Mouse (Mus musculus): Measurements from ENCODE around the gene Acadm.

The Acadm gene

GRCm38 (mm10) chr3:153944335-153944990, at the start of gene Acadm:
Acadm (minus strand) TSS chr3:153944632.
- DNase-seq (ENCODE audit: low spot score in 2 of 2): peak; percentile 95 to 99

GRCm38 (mm10) chr3:153984428-153985340, 40.3 kb upstream of the Acadm start:
- DNase-seq (ENCODE audit: low spot score in 2 of 2): no peak

GRCm38 (mm10) chr3:153980611-153981010, 36.2 kb upstream of the Acadm start:
- no peak for DNase-seq (ENCODE audit: low spot score in 2 of 2)

GRCm38 (mm10) chr3:153975791-153976190, 31.4 kb upstream of the Acadm start:
- no peak for DNase-seq (ENCODE audit: low spot score in 2 of 2)

- no peak for DNase-seq (ENCODE audit: low spot score in 2 of 2)
Observed at GRCm38 (mm10) chr3:153975060-153975459, 30.6 kb upstream of the Acadm start.

- DNase-seq (ENCODE audit: low spot score in 2 of 2): no peak
Observed at GRCm38 (mm10) chr3:153973949-153974760, 29.7 kb upstream of the Acadm start.

GRCm38 (mm10) chr3:153973171-153973948, 28.9 kb upstream of the Acadm start, which contains the start of gene Slc44a5:
Slc44a5 (plus strand) TSS chr3:153973436.
- no peak for DNase-seq (ENCODE audit: low spot score in 2 of 2)

- no peak for DNase-seq (ENCODE audit: low spot score in 2 of 2)
Observed at GRCm38 (mm10) chr3:153969451-153969850, 25.0 kb upstream of the Acadm start.

GRCm38 (mm10) chr3:153968549-153968948, 24.1 kb upstream of the Acadm start:
- no peak for DNase-seq (ENCODE audit: low spot score in 2 of 2)

- DNase-seq (ENCODE audit: low spot score in 2 of 2): no peak
Observed at GRCm38 (mm10) chr3:153967447-153967846, 23.0 kb upstream of the Acadm start.

- no peak for DNase-seq (ENCODE audit: low spot score in 2 of 2)
Observed at GRCm38 (mm10) chr3:153961632-153962389, 17.4 kb upstream of the Acadm start.

GRCm38 (mm10) chr3:153960884-153961283, 16.5 kb upstream of the Acadm start:
- no peak for DNase-seq (ENCODE audit: low spot score in 2 of 2)

GRCm38 (mm10) chr3:153959731-153960207, 15.3 kb upstream of the Acadm start:
- no peak for DNase-seq (ENCODE audit: low spot score in 2 of 2)

GRCm38 (mm10) chr3:153959035-153959730, 14.8 kb upstream of the Acadm start:
- no peak for DNase-seq (ENCODE audit: low spot score in 2 of 2)

GRCm38 (mm10) chr3:153957916-153958315, 13.5 kb upstream of the Acadm start:
- no peak for DNase-seq (ENCODE audit: low spot score in 2 of 2)

- no peak for DNase-seq (ENCODE audit: low spot score in 2 of 2)
Observed at GRCm38 (mm10) chr3:153948176-153948575, 3.7 kb upstream of the Acadm start.

GRCm38 (mm10) chr3:153947271-153947670, 2.8 kb upstream of the Acadm start:
- DNase-seq (ENCODE audit: low spot score in 2 of 2): no peak

GRCm38 (mm10) chr3:153943901-153944334, 514 bp downstream of the Acadm start:
- DNase-seq (ENCODE audit: low spot score in 2 of 2): no peak

- DNase-seq (ENCODE audit: low spot score in 2 of 2): no peak
Observed at GRCm38 (mm10) chr3:153943003-153943640, 1.3 kb downstream of the Acadm start.
